Mouse (Mus musculus) embryonic facial prominence, embryonic 14.5 days (tissue): ENCODE results near the gene Pcgf3. TPM values are rescaled to one million over a fixed set of nuclear protein-coding genes. Genes with fewer than 3 reads are reported as not detected.
A peak's percentile ranks its signal among the peaks of the same experiment; 100 is the strongest.

Source experiments
- ATAC-seq: fragments of 200-750 bp; cut with Nextera tagmentation; 2 replicates; pipeline ENCODE4 v1.8.0; 2017; ENCODE audit warnings: low read depth, moderate number of reproducible peaks, moderate TSS enrichment
- DNase-seq: peaks from one replicate; pipeline ENCODE4 v3.0.0-alpha.2; 2015; ENCODE audit warnings: low spot score
- H3K27ac ChIP-seq: fragments of 300-500 bp; sonication (generic); replicated peaks from 2 replicates; pipeline ENCODE4 v1.5.1; 2014; ENCODE audit warnings: low read depth, mild to moderate bottlenecking, low read length, moderate library complexity
- H3K27me3 ChIP-seq: fragments of 300-500 bp; sonication (generic); replicated peaks from 2 replicates; pipeline ENCODE4 v1.6.1; 2014; ENCODE audit warnings: low read length; ENCODE audit not compliant: control insufficient read depth, insufficient read depth
- H3K36me3 ChIP-seq: fragments of 300-500 bp; sonication (generic); 2 replicates; pipeline ENCODE4 v1.6.1; 2014; ENCODE audit warnings: low read length, mixed read lengths; ENCODE audit not compliant: control insufficient read depth, insufficient read depth
- H3K4me1 ChIP-seq: fragments of 300-500 bp; sonication (generic); 2 replicates; pipeline ENCODE4 v1.6.1; 2014; ENCODE audit warnings: antibody characterized with exemption, low read length; ENCODE audit not compliant: control insufficient read depth, insufficient read depth
- H3K4me2 ChIP-seq: fragments of 300-500 bp; sonication (generic); 2 replicates; pipeline ENCODE4 v1.6.1; 2014; ENCODE audit warnings: low read depth, mild to moderate bottlenecking, low read length, moderate library complexity, mixed read lengths
- H3K4me3 ChIP-seq: fragments of 300-500 bp; sonication (generic); 2 replicates; pipeline ENCODE4 v1.5.1; 2014; ENCODE audit warnings: low read depth, mild to moderate bottlenecking, low read length
- H3K9ac ChIP-seq: fragments of 300-500 bp; sonication (generic); 2 replicates; pipeline ENCODE4 v1.6.1; 2014; ENCODE audit warnings: low read depth, mild to moderate bottlenecking, low read length, moderate library complexity, mixed read lengths
- H3K9me3 ChIP-seq: fragments of 300-500 bp; sonication (generic); 2 replicates; pipeline ENCODE4 v1.6.1; 2016; ENCODE audit warnings: low read length; ENCODE audit not compliant: control insufficient read depth
- WGBS: fragments of 180-500 bp; shearing (Covaris S2); extraction: QIAGEN DNeasy Blood & Tissue Kit; methylation state at CpG from one replicate; pipeline ENCODE4 v1.1.7; 2014; 5-methylcytosine and 5-hydroxymethylcytosine counted together
- polyA plus RNA-seq: library from polyadenylated mRNA; unstranded; fragments of >200 nt; fragmentation: Nextera tagmentation; extraction: Ambion mirVana; gene quantifications from 2 replicates; pipeline ENCODE4 v1.2.1, GENCODE M21; 2014

The Pcgf3 gene
- polyA plus RNA-seq, 1 experiment from 2014 or later, result 23.8 TPM

- Histone ChIP-seq H3K4me1 (peaks cover 11% of the 10 kb centered on the region; the same call in 1 of the 2 replicates), H3K9me3 (no peaks in the 10 kb centered on the region), H3K9ac (no peak overlapping the region), H3K27me3 (peaks cover 5% of the 10 kb centered on the region; the same call in 1 of the 2 replicates), H3K4me3 (no peak overlapping the region), H3K4me2 (no peak overlapping the region), H3K36me3 (no peaks in the 10 kb centered on the region), H3K27ac (no peak overlapping the region)
- 78% methylated on average over 3 of the region's 3 CpGs for WGBS
- no peak for ATAC-seq
- DNase-seq, result no peak
Measured at GRCm38 (mm10) chr5:108446973-108447372, 14.1 kb upstream of the Pcgf3 start.

GRCm38 (mm10) chr5:108447857-108448256, 13.2 kb upstream of the Pcgf3 start:
- DNase-seq, result no peak
- ATAC-seq, result no peak
- H3K4me2 ChIP-seq, result no peak overlapping the region
- peaks cover 5% of the 10 kb centered on the region; the same call in 1 of the 2 replicates for H3K27me3 ChIP-seq
- H3K9me3 ChIP-seq, result no peaks in the 10 kb centered on the region
- H3K36me3 ChIP-seq, result no peaks in the 10 kb centered on the region
- WGBS, result 85% methylated on average over 7 of the region's 7 CpGs
- peaks cover 11% of the 10 kb centered on the region; the same call in 1 of the 2 replicates for H3K4me1 ChIP-seq
- no peak overlapping the region for H3K9ac ChIP-seq
- H3K4me3 ChIP-seq, result no peak overlapping the region
- H3K27ac ChIP-seq, result no peak overlapping the region

DNA sequence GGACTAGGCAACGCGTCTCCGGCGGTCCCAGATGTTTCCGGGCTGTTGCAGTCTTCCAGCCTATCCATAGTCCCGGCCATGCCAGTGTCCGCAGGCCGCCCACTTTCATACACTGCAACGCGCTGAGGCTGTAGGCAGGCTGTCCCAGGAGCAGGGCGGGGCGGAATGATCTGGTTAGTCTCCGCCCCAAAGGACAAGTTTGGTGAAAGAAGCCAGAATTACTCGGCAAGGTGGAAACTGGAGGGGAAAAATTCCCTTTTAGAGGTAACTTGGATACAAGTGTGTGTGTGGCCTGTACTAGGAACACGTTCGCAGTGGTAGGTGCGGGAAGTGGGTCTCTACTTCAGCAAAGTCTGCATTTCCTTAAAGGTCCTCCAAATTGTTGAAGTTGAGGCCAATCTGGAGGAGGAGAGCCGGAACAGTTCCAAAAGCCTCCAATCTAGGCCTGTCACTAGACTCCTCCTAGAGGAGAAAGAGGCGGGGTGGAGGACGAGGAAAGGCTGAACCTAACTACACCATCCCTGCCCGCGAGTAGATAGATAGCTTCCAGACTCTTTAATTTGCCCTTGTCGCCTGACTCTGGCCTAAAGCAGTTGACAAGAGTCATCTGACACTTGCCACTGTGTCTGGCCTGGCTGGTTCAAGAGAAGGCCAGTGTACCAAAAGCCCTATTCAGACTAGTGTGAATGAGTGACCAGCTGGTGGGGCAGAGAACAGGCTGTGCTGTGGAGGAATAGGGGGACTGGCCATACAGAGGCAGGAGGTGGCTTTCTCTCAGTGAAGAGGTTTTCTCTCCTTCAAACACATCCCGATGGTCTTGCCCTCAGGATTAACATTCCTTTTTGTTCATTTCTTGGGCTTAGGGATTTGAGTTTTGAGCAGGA, 12.0 kb upstream of the Pcgf3 start, which contains the start of gene Mfsd7a:
Gene Mfsd7a, minus strand, starts transcription at position 107 of the 884 bp plus-strand sequence.
- ATAC-seq, result peak; percentile 89
- no peaks in the 10 kb centered on the region for H3K36me3 ChIP-seq
- DNase-seq, result peak; percentile 84
- H3K4me3 ChIP-seq, result peak within 1 kb of the TSS; percentile 40
- H3K4me1 ChIP-seq, result peaks cover 11% of the 10 kb centered on the region; the same call in 1 of the 2 replicates
- peaks cover 5% of the 10 kb centered on the region; the same call in 1 of the 2 replicates for H3K27me3 ChIP-seq
- H3K9ac ChIP-seq, result peak within 1 kb of the TSS; percentile 60
- WGBS, result 11% methylated on average over 24 of the region's 24 CpGs
- H3K9me3 ChIP-seq, result no peaks in the 10 kb centered on the region
- peak within 1 kb of the TSS; percentile 68 for H3K4me2 ChIP-seq
- no peak within 1 kb of the TSS; the same call in 1 of the 2 replicates for H3K27ac ChIP-seq

GRCm38 (mm10) chr5:108450837-108451540, 10.0 kb upstream of the Pcgf3 start:
- 76% methylated on average over 8 of the region's 8 CpGs for WGBS
- H3K36me3 ChIP-seq, result no peaks in the 10 kb centered on the region

DNA sequence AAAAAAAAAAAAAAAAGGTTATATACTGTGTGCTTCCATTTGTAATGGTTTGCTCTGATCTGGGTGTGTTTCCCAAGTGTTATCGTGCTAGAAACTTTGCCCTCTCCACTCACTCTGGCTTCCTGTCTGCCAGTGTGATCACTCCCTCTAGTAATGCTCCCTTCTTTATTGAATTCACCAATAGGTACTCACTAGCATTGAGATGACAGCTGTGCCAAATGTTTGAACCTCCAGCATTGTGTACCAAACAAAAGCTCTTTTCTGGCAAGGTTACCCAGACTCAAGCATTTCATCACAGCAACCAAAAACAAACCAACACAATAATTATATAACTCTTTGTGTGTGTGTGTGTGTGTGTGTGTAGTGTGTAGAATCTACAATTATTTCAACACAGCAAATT, 9.4 kb upstream of the Pcgf3 start:
- H3K4me3 ChIP-seq, result no peak overlapping the region
- WGBS, result 79% methylated on average over 1 of the region's 1 CpGs
- no peak overlapping the region for H3K9ac ChIP-seq
- H3K4me1 ChIP-seq, result peaks cover 11% of the 10 kb centered on the region; the same call in 1 of the 2 replicates
- no peak overlapping the region for H3K27ac ChIP-seq
- no peaks in the 10 kb centered on the region for H3K9me3 ChIP-seq
- H3K4me2 ChIP-seq, result no peak overlapping the region
- ATAC-seq (no peak), DNase-seq (no peak)
- H3K36me3 ChIP-seq, result no peaks in the 10 kb centered on the region
- peaks cover 5% of the 10 kb centered on the region; the same call in 1 of the 2 replicates for H3K27me3 ChIP-seq

More at GRCm38 (mm10) chr5:108450837-108451540, 10.0 kb upstream of the Pcgf3 start:
- Histone ChIP-seq H3K4me1 (peaks cover 11% of the 10 kb centered on the region; the same call in 1 of the 2 replicates), H3K4me3 (no peak overlapping the region), H3K4me2 (no peak overlapping the region), H3K27ac (no peak overlapping the region), H3K9me3 (no peaks in the 10 kb centered on the region), H3K9ac (no peak overlapping the region), H3K27me3 (peaks cover 5% of the 10 kb centered on the region; the same call in 1 of the 2 replicates)
- ATAC-seq (no peak), DNase-seq (no peak)

DNA sequence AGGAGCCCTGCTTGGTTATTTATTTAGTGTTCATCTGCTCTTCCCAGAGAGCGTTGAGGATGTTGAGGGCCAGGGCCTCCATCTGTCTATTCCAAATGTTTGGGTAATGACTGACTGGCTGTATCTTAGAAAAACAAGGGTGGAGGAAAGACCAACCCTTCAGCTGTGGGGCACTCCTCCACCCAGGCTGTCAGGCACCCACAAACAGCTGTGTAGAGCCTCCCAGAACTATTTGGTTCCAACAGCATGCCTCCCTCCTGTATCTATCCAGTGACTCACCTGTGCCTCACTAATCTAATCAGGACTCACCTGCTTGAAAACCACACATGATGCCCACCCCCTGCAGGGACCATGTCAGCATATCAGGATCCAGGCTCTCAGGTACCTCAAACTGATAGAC, 8.6 kb upstream of the Pcgf3 start:
- Histone ChIP-seq H3K4me3 (no peak overlapping the region), H3K4me2 (no peak overlapping the region), H3K27me3 (peaks cover 5% of the 10 kb centered on the region; the same call in 1 of the 2 replicates), H3K9me3 (no peaks in the 10 kb centered on the region), H3K9ac (no peak overlapping the region), H3K4me1 (peaks cover 11% of the 10 kb centered on the region; the same call in 1 of the 2 replicates), H3K27ac (no peak overlapping the region), H3K36me3 (no peaks in the 10 kb centered on the region)
- DNase-seq (no peak), ATAC-seq (no peak)
- WGBS, result 92% methylated on average over 1 of the region's 1 CpGs

GRCm38 (mm10) chr5:108454094-108454493, 6.9 kb upstream of the Pcgf3 start:
- H3K9me3 ChIP-seq, result no peaks in the 10 kb centered on the region
- 29% methylated on average over 3 of the region's 3 CpGs for WGBS

DNA sequence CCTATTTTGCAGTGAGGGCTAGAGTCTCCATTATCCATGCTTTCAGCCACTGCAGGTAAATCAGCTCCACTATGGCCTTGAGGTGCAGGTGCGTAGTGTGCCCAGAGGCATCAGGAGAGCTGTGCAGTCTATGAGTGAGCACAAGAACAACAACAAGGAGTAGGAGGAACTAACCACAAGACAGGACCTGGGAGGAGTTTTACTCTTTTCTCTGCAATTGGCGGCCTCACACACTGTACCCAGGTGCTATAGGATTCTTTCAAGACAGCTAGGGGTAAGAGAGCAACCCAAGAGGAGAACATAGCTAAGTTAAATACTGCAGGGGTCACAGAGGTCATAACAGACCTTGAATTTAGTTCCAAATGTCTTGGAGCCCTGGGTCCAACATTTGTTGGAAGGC, 2.3 kb upstream of the Pcgf3 start:
- 58% methylated on average over 2 of the region's 2 CpGs for WGBS
- H3K9ac ChIP-seq, result no peak overlapping the region
- 0 out of 2 replicates have a peak, but pooled peaks cover 3% of the 10 kb centered on the region for H3K27me3 ChIP-seq
- DNase-seq, result no peak
- no peak overlapping the region for H3K4me3 ChIP-seq
- no peak overlapping the region for H3K4me2 ChIP-seq
- H3K4me1 ChIP-seq, result peaks cover 17% of the 10 kb centered on the region
- H3K9me3 ChIP-seq, result no peaks in the 10 kb centered on the region
- ATAC-seq, result no peak
- no peak overlapping the region for H3K27ac ChIP-seq
- H3K36me3 ChIP-seq, result no peaks in the 10 kb centered on the region

More at GRCm38 (mm10) chr5:108454094-108454493, 6.9 kb upstream of the Pcgf3 start:
- DNase-seq (no peak), ATAC-seq (no peak)
- H3K4me3 ChIP-seq, result no peak overlapping the region
- H3K36me3 ChIP-seq, result no peaks in the 10 kb centered on the region
- H3K4me1 ChIP-seq, result peaks cover 3% of the 10 kb centered on the region; the same call in 1 of the 2 replicates
- H3K4me2 ChIP-seq, result no peak overlapping the region
- H3K9ac ChIP-seq, result no peak overlapping the region
- H3K27ac ChIP-seq, result no peak overlapping the region
- 0 out of 2 replicates have a peak, but pooled peaks cover 3% of the 10 kb centered on the region for H3K27me3 ChIP-seq
